Mouse (Mus musculus): ENCODE measurements around the gene Chchd4.

DNA sequence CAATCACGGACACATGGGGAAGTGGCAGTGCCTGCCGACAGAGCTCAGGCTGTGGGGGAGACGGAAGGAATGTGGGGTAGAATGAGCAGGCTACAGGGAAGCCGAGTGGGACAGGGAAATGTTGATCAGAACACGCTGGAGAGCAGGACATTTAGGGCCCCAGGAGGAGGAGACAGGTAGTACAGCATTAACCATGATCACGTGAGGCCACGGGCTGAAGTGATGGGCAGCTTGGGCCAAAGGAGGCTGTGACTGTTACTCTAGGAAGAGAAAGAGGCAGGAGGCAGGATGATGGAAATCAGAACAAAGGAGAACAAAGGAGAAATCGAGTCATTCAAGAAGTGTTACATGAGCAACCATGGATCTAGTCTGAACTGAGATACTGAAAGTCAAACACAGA is 21.2 kb upstream of the Chchd4 start:
- no peak for TF ChIP-seq CTCF (IDR thresholded peaks at IDR 0.05; ENCODE audit: insufficient read depth, low read depth, low read length)
- TF ChIP-seq POLR2A (IDR thresholded peaks at IDR 0.05; ENCODE audit: insufficient read depth, low read depth, low read length): no peak

All from olfactory bulb, adult 2 months (tissue).